Mouse (Mus musculus) ovary, postnatal 10 days (tissue): ENCODE data around the gene Lexm.

Experiments used
- DNase-seq: peaks from one replicate; pipeline ENCODE4 v3.0.0; 2022; ENCODE audit warnings: low spot score

Lexm gene

GRCm38 (mm10) chr4:106542211-106542610 is 74.8 kb downstream of the Lexm start:
- no peak for DNase-seq

DNA sequence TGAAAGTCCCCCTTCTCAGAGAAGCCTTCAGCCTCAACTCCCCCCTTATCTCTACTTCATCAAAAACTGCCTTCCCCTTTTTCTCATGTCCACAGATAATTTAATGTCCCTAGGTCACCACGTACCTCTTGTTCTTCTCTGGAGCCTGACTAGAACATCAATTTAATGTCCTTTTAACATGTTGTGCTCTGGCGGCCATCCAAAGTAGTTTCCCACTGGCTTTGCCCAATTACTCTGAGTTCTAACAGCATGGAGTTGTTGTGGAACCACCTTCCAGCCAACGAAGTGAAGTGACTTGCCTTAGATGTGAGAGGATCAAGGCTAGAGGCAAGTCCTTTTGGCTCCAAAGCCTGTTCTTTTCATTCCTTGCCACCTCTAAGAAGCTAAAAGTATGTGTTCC is 75.5 kb downstream of the Lexm start:
- DNase-seq, result no peak
